Mouse (Mus musculus) small intestine, adult 2 months (tissue): Measurements from ENCODE around the gene Gm17334.
A peak's percentile ranks its signal among the peaks of the same experiment; 100 is the strongest.

Experiments
- CTCF ChIP-seq: fragments of 200-500 bp; IDR thresholded peaks from 2 replicates; pipeline ENCODE4 v1.5.1; 2012; ENCODE audit warnings: low read depth, mild to moderate bottlenecking, control low read depth, inconsistent platforms, low read length, moderate library complexity, mixed read lengths; ENCODE audit not compliant: insufficient replicate concordance, insufficient read length; ENCODE audit errors: extremely low read depth
- POLR2A ChIP-seq: fragments of 200-500 bp; IDR thresholded peaks from 2 replicates; pipeline ENCODE4 v1.6.1; 2012; ENCODE audit warnings: low read depth, mild to moderate bottlenecking, control low read depth, inconsistent platforms, low read length, moderate library complexity

DNA sequence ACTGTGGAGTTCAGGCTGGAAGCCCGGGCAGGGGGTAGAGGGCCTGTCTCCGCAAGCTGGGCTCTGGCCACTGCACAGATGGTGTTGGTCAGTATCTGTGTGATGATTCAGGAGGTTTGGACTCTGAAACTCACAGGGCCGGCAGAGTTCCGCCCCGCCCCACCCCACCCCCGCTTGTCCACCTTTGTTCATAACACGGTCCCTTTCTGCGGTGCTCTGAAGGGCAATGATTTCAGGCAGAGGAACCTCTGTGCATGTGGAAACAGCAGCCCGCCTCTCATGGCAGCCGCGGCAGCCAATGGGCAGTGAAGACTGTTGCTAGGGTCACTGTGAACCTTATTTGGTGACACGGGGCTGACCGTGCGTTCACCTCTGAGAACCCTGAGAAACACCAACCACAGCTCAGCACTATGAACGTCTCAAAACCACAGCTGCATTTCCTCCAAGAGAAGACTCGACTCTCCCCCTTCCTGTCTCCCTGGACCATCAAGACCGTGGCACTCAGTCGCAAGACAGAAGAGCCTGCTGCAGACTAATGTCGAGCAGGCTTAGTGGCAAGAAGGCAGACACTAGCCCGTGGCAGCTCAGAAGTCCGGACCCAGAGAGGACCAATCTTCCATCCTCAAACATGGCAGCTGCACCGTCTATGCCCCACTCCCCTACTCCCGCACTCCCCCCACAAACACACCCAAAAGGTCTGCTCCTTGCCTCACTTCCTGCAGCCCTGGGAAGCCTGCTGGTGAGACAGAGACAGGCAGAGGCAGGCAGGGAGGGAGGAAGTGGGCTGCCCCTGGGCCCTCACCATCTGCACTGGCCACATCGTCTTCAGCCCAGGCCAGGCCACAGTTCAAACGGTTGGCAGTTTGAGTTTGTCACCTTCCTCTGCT lies 21.9 kb upstream of the Gm17334 start:
- TF ChIP-seq POLR2A (peak; percentile 22; the same call in 1 of the 2 replicates), CTCF (peak; percentile 30; the same call in 1 of the 2 replicates)
